ENCODE assay signal across 16 mouse cellular contexts in the genomic region with DNA sequence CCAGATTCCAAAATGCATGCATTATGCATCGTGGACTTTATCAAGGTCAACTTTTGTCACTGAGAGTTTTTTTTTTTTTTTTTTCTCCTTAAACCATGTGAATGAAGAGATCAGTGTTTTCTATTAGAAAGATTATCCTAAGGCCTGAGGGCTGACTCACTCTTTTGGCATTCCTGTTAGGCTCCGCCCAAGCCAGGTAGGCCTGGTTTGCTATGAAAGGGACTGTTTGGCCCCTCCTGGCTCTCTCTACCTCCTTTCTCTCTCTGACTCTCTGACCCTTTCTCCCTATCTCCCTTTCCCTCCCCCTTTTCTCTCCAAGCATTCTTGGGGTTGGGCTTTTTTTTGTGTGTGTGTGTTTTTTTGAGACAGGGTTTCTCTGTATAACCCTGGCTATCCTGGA. TPM values are rescaled to one million over a fixed set of nuclear protein-coding genes. Genes with fewer than 3 reads are reported as not detected.
"Had no signal": no experiment of that assay in that cellular context is flagged by ENCODE, and none has a peak within 500 bp of the region (broad histone marks: within the 10 kb centered on the region; RNA-seq: fewer than 3 reads in every experiment).

No protein-coding gene starts in this region.

- ATAC-seq: midbrain, embryonic 16.5 days had no signal

- H3K36me3 ChIP-seq: limb, embryonic 12.5 days; liver, embryonic 13.5 days; midbrain, embryonic 12.5 days; neural tube, embryonic 13.5 days had no signal

- H3K9ac ChIP-seq: limb, embryonic 12.5 days; liver, embryonic 13.5 days; midbrain, embryonic 12.5 days; neural tube, embryonic 13.5 days had no signal

- H3K27me3 ChIP-seq: limb, embryonic 12.5 days; liver, embryonic 13.5 days; midbrain, embryonic 12.5 days; neural tube, embryonic 13.5 days had no signal

- H3K4me1 ChIP-seq: limb, embryonic 12.5 days; midbrain, embryonic 12.5 days had no signal

- H3K9me3 ChIP-seq: limb, embryonic 12.5 days; liver, embryonic 13.5 days; midbrain, embryonic 12.5 days; neural tube, embryonic 13.5 days had no signal

- H3K4me3 ChIP-seq: left cerebral cortex, adult 2 months; limb, embryonic 12.5 days; liver, embryonic 13.5 days; midbrain, embryonic 12.5 days; neural tube, embryonic 13.5 days had no signal

- DNase-seq: liver; liver, embryonic 13.5 days; lung, adult 2 months; lung, postnatal 10 days; retina, postnatal 1 day; right cerebral cortex, postnatal 14 days; thymus, postnatal 36 days had no signal

- H3K4me2 ChIP-seq: limb, embryonic 12.5 days; liver, embryonic 13.5 days; midbrain, embryonic 12.5 days; neural tube, embryonic 13.5 days had no signal

- H3K27ac ChIP-seq: left cerebral cortex, adult 2 months; limb, embryonic 12.5 days; liver, embryonic 13.5 days; midbrain, embryonic 12.5 days; neural tube, embryonic 13.5 days had no signal

RNA-seq across cellular contexts. Expression of gene Ifnk, which starts 23.7 kb away (rescaled TPM):
- total RNA-seq: layer of hippocampus, postnatal 25 days; left cerebral cortex, adult 2 months; left cerebral cortex, postnatal 25 days; megakaryocyte-erythroid progenitor cell, adult 5-6 weeks had no signal
- polyA plus RNA-seq: lung, adult 2 months; midbrain, embryonic 16.5 days; neural tube, embryonic 13.5 days; spleen, adult 2 months had no signal
